ENCODE assay signal across 8 mouse cellular contexts in the genomic region with DNA sequence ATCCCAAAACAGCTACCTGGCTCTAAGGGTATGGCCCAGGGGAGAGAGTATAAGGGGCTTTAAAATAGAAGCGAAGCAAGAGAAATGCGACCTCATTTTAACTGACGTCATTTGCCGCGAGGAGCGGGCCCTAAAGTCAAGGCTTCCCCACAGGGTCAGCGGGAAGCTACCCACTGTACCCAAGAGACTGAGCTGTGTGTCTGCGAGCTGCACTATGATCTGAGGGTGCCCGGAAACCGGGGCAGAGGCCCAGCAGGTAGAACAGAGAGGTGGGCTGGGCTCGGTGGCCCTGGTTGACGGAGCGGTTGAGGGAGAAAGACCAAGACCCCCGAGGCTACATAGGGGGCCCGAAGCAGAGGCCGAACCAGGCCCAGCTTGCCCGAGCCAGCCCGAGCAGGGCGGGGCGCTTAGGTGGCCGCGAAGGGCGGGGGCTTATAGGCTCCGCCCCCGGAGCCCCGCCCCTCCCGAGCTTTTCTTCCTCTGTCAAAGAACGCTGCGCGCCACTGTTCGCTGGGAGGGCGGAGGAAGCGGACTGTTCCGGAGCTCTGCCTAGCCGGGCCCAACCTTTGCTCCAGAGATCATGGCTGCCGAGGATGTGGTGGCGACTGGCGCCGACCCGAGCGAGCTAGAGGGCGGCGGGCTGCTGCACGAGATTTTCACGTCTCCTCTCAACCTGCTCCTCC. TPM values are rescaled to one million over a fixed set of nuclear protein-coding genes. Genes with fewer than 3 reads are reported as not detected.
DNase-seq lines count a peak whose midpoint lies in the region; ATAC-seq and TF ChIP-seq lines count a peak whose summit lies in the region.

A gene (plus strand): TSS at position 500 of the 683 bp plus-strand sequence.

- peak within 1 kb of the TSS; percentile 92 for H3K9ac ChIP-seq in heart, embryonic 13.5 days
- H3K9ac ChIP-seq in liver, embryonic 11.5 days (ENCODE audit: low read depth, low read length): peak within 1 kb of the TSS; percentile 76

- ATAC-seq in CD4-positive, CD25-positive, alpha-beta regulatory T cell, adult 4 months: peak; percentile 91
- peak; percentile 85 for ATAC-seq in heart, embryonic 13.5 days (ENCODE audit: extremely low read depth, insufficient number of reproducible peaks, low FRiP score, low TSS enrichment)
- peak; percentile 93 for ATAC-seq in liver, embryonic 11.5 days (replicated peaks; ENCODE audit: low FRiP score)

- peak within 1 kb of the TSS; percentile 17 for H3ac ChIP-seq in myocyte (ENCODE audit: control insufficient read depth, insufficient read length)

- peak within 1 kb of the TSS; percentile 82 for H3K27ac ChIP-seq in heart, embryonic 13.5 days (replicated peaks)
- H3K27ac ChIP-seq in liver, embryonic 11.5 days (ENCODE audit: low read depth, low read length): peak within 1 kb of the TSS; percentile 62; the same call in 1 of the 2 replicates

- peak; percentile 65 for DNase-seq in c-Kit-negative CD71-positive TER-119-positive erythroid progenitor cells, embryonic 14.5 days (ENCODE audit: low read depth, low spot score)
- DNase-seq in fibroblast of lung, adult 2 months (ENCODE audit: low read depth): peak; percentile 37
- DNase-seq in kidney, postnatal 10 days: peak; percentile 91
- DNase-seq in liver, embryonic 11.5 days (ENCODE audit: low spot score): peak; percentile 81
- peak; percentile 81 to 91 for DNase-seq in spleen, postnatal 4 days (ENCODE audit: low spot score in 2 of 2)

- 16% methylated on average over 40 of the region's 45 CpGs for WGBS in heart, embryonic 13.5 days
- 21% methylated on average over 33 of the region's 45 CpGs for WGBS in liver, embryonic 11.5 days

- peak; percentile 96 for TF ChIP-seq POLR2A in myocyte (IDR thresholded peaks at IDR 0.05; ENCODE audit: insufficient read length, low read depth)

- no peaks in the 10 kb centered on the region for H3K27me3 ChIP-seq in heart, embryonic 13.5 days (replicated peaks)
- H3K27me3 ChIP-seq in liver, embryonic 11.5 days (replicated peaks; ENCODE audit: control insufficient read depth, insufficient read depth, low read length): no peaks in the 10 kb centered on the region
- H3K27me3 ChIP-seq in myocyte (ENCODE audit: control insufficient read depth, insufficient read depth, insufficient read length): no peaks in the 10 kb centered on the region

- H3K79me2 ChIP-seq in myocyte (ENCODE audit: control insufficient read depth, insufficient read depth): no peaks in the 10 kb centered on the region

- H3K36me3 ChIP-seq in heart, embryonic 13.5 days: peaks cover 7% of the 10 kb centered on the region
- H3K36me3 ChIP-seq in liver, embryonic 11.5 days (ENCODE audit: control insufficient read depth, insufficient read depth, low read length): no peaks in the 10 kb centered on the region
- H3K36me3 ChIP-seq in myocyte (ENCODE audit: control insufficient read depth, insufficient read depth): no peaks in the 10 kb centered on the region

- H3K4me1 ChIP-seq in heart, embryonic 13.5 days: peaks cover 11% of the 10 kb centered on the region; the same call in 1 of the 2 replicates
- no peaks in the 10 kb centered on the region for H3K4me1 ChIP-seq in liver, embryonic 11.5 days (replicated peaks; ENCODE audit: control insufficient read depth, insufficient read depth, low read length)

- H3K4me2 ChIP-seq in heart, embryonic 13.5 days: peak within 1 kb of the TSS; percentile 68
- H3K4me2 ChIP-seq in liver, embryonic 11.5 days: peak within 1 kb of the TSS; percentile 62
- H3K4me2 ChIP-seq in myocyte (ENCODE audit: low read depth): peak within 1 kb of the TSS; percentile 67

- H3K9me3 ChIP-seq in heart, embryonic 13.5 days: no peaks in the 10 kb centered on the region
- no peaks in the 10 kb centered on the region for H3K9me3 ChIP-seq in liver, embryonic 11.5 days (ENCODE audit: control insufficient read depth, low read length)

- H3K4me3 ChIP-seq in heart, embryonic 13.5 days: peak within 1 kb of the TSS; percentile 74
- H3K4me3 ChIP-seq in liver, embryonic 11.5 days (ENCODE audit: low read depth, low read length): peak within 1 kb of the TSS; percentile 64
- H3K4me3 ChIP-seq in myocyte: peak within 1 kb of the TSS; percentile 63

TF ChIP-seq in myocyte, 11 proteins besides CTCF, POLR2A, EP300 and RAD21:
- TF ChIP-seq E2F4 (IDR thresholded peaks at IDR 0.05; ENCODE audit: insufficient read depth) (peak; percentile 13), POLR2AphosphoS2 (IDR thresholded peaks at IDR 0.05; ENCODE audit: insufficient read length, low read depth) (peak; percentile 93), TCF3 (IDR thresholded peaks at IDR 0.05; ENCODE audit: insufficient read length, low read depth) (no peak)

RNA-seq across cellular contexts. Expression of the gene that starts here (rescaled TPM):
- 10 to 100 TPM; 57.8 to 64.4 TPM for polyA plus RNA-seq in CD4-positive, CD25-positive, alpha-beta regulatory T cell, adult 4 months (2017; shearing (Covaris generic))
- 123 and 137 TPM in 2 replicates for polyA plus RNA-seq in heart, embryonic 13.5 days (2015; fragmentation: Nextera tagmentation; extraction: Ambion mirVana)
- polyA plus RNA-seq in liver, embryonic 11.5 days (2014; fragmentation: Nextera tagmentation; extraction: Ambion mirVana): 150 and 158 TPM in 2 replicates
- 43.9 TPM for polyA plus RNA-seq in myocyte (2012; fragmentation: generic; extraction: Trizol)

Comparison
In these comparisons a context has a peak if more than half of its experiments do, and no peak if none do; other contexts are left out.
1. Peak in every context shown above with its lines: DNase-seq, ATAC-seq, H3K4me3 ChIP-seq and H3K27ac ChIP-seq.
2. DNase-seq: peak in every context shown above with its lines; median percentile 91 in kidney, postnatal 10 days; 86 in spleen, postnatal 4 days; 81 in liver, embryonic 11.5 days; 65 in c-Kit-negative CD71-positive TER-119-positive erythroid progenitor cells, embryonic 14.5 days; 37 in fibroblast of lung, adult 2 months.